Mouse (Mus musculus) cerebellum, postnatal 4 days (tissue): ENCODE data around the gene Gm21836.
"Not testable (repeated sequence)": the region's sequence is repeated elsewhere in the genome, so short reads cannot be mapped to it uniquely, and the experiment has no call there.

Experiments used
- DNase-seq, 2 experiments: peaks; one replicate each; pipeline ENCODE4 v3.0.0; 2022; ENCODE audit warnings: low spot score in 2 of 2, mixed read lengths in 1 of 2

Gene Gm21836

DNA sequence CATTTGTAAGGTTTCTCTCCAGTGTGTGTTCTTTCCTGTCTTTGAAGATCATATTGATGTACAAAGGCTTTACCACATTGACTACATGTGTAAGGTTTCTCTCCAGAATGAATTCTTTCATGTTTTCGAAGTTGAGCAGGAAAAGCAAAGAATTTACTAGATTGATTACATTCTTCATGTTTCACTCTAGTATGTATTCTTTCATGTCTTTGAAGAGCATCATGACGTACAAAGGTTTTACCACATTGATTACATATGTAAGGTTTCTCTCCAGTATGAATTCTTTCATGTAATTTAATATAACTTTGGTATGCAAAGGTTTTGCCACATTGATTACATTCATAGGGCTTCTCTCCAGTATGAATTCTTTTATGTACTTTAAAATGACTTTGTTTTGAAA is at the start of gene Gm21836:
Gm21836 (minus strand) TSS at position 101 of the 400 bp plus-strand sequence.
- DNase-seq = not testable (repeated sequence)

- not testable (repeated sequence) for DNase-seq
Observed at GRCm38 (mm10) chr9:124480361-124480980, 13.1 kb downstream of the Gm21836 start.

DNA sequence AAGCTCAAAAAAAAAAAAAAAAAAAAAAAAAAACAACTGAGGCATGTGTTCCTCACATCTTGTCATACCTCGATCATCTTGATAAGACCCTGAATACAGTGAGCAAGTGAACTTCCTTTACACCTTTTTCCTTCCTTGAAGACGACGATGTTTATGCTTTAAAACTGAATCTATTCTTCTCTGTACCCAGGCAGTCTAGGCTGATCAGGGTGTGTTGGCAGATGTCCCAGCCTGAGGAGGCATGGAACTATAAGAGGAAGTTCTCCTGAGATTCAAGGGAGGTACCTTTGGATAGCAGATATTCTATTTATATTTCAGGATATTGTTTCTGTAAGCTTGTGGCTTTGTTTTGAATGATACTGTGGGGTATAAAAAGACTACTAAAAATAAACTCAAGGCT is 15.5 kb downstream of the Gm21836 start:
- DNase-seq = no peak

DNA sequence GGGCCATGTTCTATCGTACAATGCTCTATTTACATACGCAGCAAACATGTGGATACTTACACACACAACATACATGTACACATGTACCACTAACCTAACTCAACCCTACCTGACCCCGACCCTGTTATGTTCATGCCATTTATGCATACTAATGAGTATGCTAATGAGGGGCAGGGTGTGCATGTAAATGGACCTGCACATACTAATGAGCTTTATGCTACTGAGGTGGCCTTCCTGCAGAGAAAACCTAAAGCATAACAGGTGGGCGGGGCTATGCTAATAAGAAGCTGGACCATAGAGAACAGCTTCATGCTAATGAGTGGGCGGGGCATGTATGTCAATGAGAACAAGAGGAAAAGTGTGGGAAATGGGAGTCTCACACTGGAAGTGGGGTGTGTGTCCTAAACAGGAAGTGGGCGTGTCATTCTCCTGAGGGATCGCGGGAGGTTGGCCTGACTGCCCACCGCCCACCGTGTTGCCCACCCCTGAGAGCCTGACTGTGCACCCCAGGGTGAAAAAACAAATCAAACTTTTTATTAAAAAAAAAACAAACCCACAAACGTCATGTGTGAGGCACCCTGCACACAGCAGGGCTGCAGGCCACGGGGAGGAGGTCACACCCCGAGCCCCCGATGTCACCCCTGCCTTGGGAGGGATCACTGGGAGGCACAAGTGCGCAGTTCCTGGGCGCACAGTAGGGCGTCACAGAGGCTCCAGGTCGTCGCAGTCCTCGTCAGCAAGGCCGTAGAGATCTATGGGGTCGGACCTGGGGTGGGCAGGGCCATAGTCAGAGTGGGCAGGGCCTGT is 17.3 kb downstream of the Gm21836 start, which contains the start of gene Ppp2r3d:
Ppp2r3d (minus strand) TSS at position 803 of the 807 bp plus-strand sequence.
- no peak for DNase-seq

GRCm38 (mm10) chr9:124475689-124476088 is 17.9 kb downstream of the Gm21836 start:
- no peak for DNase-seq

- peak in 1 of 2 experiments; percentile 31 for DNase-seq
Observed at GRCm38 (mm10) chr9:124456572-124456971, 37.0 kb downstream of the Gm21836 start.
